Mouse (Mus musculus): ENCODE measurements around the gene Nfe2l1. TPM values are rescaled to one million over a fixed set of nuclear protein-coding genes. Genes with fewer than 3 reads are reported as not detected.
A peak's percentile ranks its signal among the peaks of the same experiment; 100 is the strongest.

Nfe2l1 gene
- total RNA-seq, 2 experiments from 2014 or later, result 281 to 290 TPM

DNA sequence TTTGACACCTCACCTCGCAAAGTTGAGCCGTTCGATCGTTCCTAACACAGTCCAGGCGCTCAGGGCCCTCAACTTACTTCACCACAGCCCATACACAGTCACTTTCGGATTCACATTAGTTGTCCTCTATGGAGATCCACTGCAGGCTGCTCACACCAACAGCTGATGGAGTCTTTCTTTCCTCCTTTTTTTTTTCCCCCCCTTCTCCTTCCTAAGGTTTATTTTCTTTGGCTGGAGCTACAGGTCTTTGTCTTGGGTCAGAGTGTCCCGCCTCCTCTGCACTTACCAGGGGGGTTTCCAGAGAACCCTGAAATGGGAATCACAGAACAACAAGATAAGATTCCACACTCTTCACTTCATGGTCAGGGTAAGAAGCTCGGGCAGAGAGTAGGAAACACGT lies 1.9 kb downstream of the Nfe2l1 start:
- peak overlapping the region; percentile 98 for H3K4me3 ChIP-seq
- no peak for TF ChIP-seq CTCF (IDR thresholded peaks at IDR 0.05)
- DNase-seq (ENCODE audit: extremely low spot score in 1 of 2, low spot score in 2 of 2), result no peak
- H3K27ac ChIP-seq, result no peak overlapping the region; the same call in 1 of the 2 replicates
- intact Hi-C loops (cut with DNase I), result no loop called here

DNA sequence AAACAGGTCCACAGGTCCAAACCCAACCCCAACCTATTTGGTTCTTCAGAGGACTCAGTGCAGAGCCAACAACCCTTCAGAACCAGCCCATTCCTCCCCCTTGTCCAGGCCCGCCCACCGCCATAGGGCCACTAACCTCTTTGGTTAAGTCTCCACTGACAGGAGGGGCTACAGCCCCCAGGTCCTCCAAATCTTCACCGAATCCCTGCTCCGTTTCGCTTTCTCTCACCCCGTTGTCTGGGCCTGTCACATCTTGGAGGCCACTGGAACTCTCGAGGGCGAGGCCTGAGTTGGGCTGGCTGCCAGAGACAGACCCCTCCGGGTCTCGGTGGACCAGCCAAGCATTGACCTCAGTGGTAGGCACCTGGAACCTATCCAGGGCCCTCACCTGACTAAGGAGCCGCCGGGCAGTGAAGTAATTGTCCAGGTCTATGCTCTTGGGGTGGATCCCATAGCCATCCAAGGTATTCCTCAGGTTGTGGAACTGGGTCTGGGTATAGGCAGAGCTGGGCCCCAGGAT lies 2.6 kb downstream of the Nfe2l1 start:
- no peak for TF ChIP-seq CTCF (IDR thresholded peaks at IDR 0.05)
- no peak for DNase-seq (ENCODE audit: extremely low spot score in 1 of 2, low spot score in 2 of 2)
- peak overlapping the region; percentile 56 for H3K27ac ChIP-seq
- H3K4me3 ChIP-seq, result peak overlapping the region; percentile 14; the same call in 1 of the 2 replicates
- intact Hi-C loops (cut with DNase I), result no loop called here

DNA sequence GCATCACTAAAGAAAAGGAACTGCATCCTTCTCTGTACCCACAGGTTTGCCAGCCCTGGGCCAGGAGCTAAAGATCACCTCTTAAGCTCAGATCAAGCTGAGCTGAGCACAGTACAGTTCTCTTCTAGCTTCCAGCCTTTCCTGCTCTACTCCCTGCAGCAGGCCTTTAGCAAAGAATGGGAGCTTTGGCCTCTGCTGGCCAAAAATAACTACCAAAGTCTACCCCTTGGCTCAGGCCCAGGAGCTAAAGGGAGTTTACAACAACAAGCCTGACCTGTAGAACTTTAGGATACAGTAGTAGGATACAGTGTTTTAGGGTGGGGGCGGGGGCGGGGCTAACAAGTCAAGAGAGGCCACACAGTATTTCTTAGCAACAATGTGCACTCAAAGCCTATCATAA lies 3.3 kb downstream of the Nfe2l1 start:
- DNase-seq (ENCODE audit: extremely low spot score in 1 of 2, low spot score in 2 of 2), result no peak
- intact Hi-C loops (cut with DNase I), result no loop called here
- Histone ChIP-seq H3K27ac (peak overlapping the region; percentile 97), H3K4me3 (peak overlapping the region; percentile 14; the same call in 1 of the 2 replicates)
- TF ChIP-seq CTCF (IDR thresholded peaks at IDR 0.05), result no peak

DNA sequence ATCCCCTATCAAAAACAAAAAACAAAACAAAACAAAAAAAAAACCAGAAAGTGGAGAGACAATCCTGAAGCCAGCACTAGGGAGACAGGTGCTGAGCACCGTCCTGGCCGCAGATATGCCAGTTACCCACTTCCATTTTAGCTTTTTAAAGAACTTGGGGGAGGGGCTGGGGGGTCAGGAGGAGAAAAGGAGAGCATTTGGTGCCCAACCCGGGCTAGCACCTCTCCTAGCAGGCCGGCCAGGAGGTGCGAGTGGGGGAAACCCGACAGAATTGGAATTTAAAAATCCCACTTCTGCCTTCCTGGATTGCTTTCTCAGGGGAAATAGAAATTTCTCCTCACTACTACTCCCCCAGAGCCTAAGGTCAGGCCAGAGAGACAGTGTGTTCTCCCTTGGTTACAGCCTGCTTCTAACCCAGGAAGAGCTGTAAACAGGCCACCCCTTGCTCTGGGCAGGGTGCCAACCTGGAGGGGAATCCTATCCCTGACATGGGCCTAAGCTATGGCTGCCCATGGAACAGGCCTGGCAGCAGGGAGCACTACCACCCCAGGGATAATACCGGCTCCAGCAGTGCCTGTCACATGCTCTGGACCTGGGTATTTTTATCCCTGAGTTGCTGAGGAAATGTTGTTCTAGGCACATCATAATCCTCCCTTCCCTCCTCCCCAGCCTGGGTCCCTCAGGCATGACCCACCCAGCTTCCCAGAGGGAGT lies 4.8 kb downstream of the Nfe2l1 start:
- intact Hi-C loops (cut with DNase I), result loop anchor here (1.0 to 5.0 kb wide), 3 partner anchors 15 to 37 kb away; partner anchors contain the start of gene Cbx1
- Histone ChIP-seq H3K27ac (peak overlapping the region; percentile 97), H3K4me3 (peak overlapping the region; percentile 66)
- TF ChIP-seq CTCF (IDR thresholded peaks at IDR 0.05), result no peak
- DNase-seq (ENCODE audit: extremely low spot score in 1 of 2, low spot score in 2 of 2), result peak; percentile 37 to 46

DNA sequence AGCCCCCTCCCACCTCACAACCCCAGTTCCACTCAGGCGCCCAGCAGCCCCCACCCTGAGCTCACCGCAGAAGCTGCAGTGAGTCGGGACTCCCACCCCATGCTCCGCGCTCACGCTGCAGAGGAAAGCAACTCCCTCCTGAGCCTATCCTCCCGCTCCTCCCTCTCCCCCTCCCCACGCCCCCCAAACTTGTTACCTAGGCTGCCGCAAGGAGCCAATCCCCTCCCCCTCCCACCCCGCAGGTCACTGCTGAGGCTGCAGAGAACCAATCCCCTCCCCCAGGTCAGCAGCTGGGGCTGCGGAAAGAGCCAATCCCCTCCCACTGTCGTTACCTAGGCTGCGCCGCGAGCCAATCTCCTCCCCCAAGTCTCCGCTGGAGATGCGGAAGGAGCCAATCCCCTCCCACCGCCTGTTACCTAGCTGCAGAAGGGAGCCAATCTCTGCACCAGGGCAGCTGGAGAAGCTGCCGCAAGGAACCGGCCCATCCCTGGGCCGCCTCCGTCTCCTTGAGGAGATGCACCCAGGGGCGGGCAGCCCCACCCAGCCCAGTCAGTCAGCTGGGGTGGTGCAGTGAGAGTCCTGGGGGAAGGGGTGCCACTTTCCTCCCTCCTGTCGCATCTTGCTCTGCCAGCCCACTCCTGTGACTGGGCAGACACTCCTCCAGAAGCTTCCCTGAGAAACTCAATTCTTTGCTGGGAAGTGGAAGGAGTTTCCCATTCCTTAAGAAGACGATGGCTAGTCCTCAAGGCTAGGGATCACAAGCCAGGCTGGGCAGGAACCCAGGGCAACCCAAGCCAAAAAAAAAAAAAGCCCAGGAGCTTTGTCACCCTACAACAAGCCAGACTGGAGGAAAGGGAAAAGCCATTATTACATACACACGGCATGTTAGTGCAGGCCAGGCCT lies 5.6 kb downstream of the Nfe2l1 start:
- Histone ChIP-seq H3K27ac (peak overlapping the region; percentile 97), H3K4me3 (peak overlapping the region; percentile 66)
- peak; percentile 84 to 88 for DNase-seq (ENCODE audit: extremely low spot score in 1 of 2, low spot score in 2 of 2)
- intact Hi-C loops (cut with DNase I), result loop anchor here (1.0 to 5.0 kb wide), 3 partner anchors 16 to 38 kb away; partner anchors contain the start of gene Cbx1
- TF ChIP-seq CTCF (IDR thresholded peaks at IDR 0.05), result no peak; the same call in 1 of the 2 replicates

DNA sequence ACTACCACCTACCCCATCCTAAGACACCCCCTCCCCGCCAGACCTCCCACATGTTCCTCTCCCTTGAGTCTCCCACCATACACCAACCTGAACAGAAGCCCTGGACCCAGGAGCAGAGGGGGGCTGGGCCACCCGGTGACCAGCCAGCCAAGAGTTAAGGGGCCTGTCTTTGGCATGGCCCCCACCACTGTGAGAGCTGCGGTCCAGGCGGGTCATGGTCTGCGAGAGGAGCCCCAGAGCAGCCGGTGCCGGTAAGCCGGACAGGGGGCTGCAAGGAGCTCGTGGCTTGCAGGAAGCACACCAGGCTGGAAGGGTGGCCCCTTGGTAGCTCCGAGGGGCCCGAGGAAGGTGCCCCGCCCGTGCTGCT lies 6.3 kb downstream of the Nfe2l1 start:
- Histone ChIP-seq H3K4me3 (peak overlapping the region; percentile 66), H3K27ac (peak overlapping the region; percentile 97)
- DNase-seq (ENCODE audit: extremely low spot score in 1 of 2, low spot score in 2 of 2), result peak in 1 of 2 experiments; percentile 18
- TF ChIP-seq CTCF (IDR thresholded peaks at IDR 0.05), result no peak
- intact Hi-C loops (cut with DNase I), result loop anchor here (5.0 kb wide), 1 partner anchor 39 kb away; no protein-coding TSS in a partner anchor

DNA sequence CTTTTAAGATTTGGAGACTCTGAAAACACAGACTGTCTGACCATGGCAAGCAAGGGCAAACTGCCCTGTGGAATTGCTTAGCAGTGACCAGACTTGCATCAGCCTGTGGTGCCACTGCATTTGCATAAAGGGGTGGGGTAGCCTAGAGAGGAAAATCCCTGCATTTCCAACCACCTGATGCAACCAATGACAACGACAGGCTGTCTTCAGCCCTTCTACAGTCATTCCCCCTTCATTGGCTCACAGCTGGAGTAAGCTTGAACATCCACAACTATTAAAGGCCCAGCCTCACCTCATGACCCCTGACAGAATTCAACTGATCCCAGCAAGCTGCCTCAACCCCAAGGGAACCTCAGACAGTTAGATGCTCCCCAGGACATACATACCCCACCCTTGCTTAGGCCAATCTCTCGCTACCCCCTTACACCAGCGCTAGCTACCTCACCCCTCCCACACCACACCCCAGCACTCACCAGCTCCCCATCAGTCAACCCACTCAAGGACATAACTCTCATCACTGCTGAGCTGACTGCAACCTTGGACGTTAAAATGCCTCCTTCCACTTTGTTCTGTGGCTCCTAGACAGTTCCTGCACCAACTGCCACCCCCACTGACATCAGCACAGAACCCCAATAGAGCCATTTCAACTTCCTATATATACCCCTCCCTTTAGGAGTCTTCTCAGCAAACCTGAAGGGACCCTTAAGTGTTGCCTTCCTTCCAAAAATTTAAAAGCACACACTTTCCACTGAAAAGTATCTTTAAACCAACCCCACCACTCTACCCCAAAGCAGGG lies 6.9 kb downstream of the Nfe2l1 start:
- Histone ChIP-seq H3K27ac (peak overlapping the region; percentile 97), H3K4me3 (peak overlapping the region; percentile 66)
- no peak for DNase-seq (ENCODE audit: extremely low spot score in 1 of 2, low spot score in 2 of 2)
- TF ChIP-seq CTCF (IDR thresholded peaks at IDR 0.05), result no peak
- intact Hi-C loops (cut with DNase I), result loop anchor here (5.0 kb wide), 1 partner anchor 39 kb away; no protein-coding TSS in a partner anchor

DNA sequence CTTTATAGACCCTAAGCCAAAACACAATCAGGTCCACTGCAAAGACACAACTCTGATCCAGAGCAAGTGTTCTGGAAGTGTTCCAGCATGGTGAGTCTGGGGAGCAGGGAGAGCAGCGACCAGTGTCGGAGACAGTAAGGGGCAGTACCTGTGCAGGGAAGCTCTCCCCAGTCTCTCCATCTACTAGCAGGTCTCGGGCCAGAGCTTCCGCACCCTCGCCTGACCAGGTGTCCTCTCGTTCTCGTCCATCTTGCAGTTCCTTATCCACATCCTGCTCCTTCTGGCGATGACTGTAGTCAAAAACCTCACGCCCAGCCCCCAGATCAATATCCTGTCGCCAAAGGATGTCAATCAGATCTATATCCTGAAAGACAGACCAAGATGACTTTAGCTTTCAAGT lies 7.8 kb downstream of the Nfe2l1 start:
- DNase-seq (ENCODE audit: extremely low spot score in 1 of 2, low spot score in 2 of 2), result no peak
- no peak for TF ChIP-seq CTCF (IDR thresholded peaks at IDR 0.05)
- H3K27ac ChIP-seq, result no peak overlapping the region
- intact Hi-C loops (cut with DNase I), result loop anchor here (5.0 kb wide), 1 partner anchor 40 kb away; no protein-coding TSS in a partner anchor
- peak overlapping the region; percentile 66 for H3K4me3 ChIP-seq

DNA sequence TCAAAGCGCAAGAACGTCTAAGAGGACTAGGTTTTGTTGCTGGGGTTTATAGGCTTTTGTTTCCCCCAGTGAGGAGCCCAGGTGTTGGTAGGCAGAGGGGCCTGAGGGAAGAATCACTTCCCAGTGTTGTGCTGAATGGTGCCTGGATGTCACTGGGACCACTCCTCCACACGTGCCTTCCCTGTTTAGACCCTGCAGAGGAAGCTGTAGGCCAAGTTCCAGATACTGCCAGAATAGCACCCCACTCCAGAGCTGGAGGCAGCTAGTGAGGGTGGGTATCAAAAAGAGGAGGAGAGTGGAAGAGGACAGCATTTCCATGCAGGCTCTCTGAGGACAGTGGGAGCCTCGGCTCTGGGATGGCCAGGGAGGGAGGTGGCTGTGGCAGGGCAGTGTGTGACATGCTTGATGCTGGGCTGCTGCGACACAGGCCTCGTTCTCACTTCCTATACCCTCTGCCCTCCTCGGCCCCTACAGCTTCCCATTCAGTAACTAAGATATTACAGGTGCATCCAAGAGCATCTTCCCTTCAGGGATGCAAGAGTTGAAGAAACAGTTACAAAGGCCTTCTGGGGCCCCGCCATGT lies 11.5 kb downstream of the Nfe2l1 start:
- TF ChIP-seq CTCF (IDR thresholded peaks at IDR 0.05), result no peak
- no peak overlapping the region for H3K4me3 ChIP-seq
- intact Hi-C loops (cut with DNase I), result no loop called here
- H3K27ac ChIP-seq, result peak overlapping the region; percentile 40; the same call in 1 of the 2 replicates
- no peak for DNase-seq (ENCODE audit: extremely low spot score in 1 of 2, low spot score in 2 of 2)

DNA sequence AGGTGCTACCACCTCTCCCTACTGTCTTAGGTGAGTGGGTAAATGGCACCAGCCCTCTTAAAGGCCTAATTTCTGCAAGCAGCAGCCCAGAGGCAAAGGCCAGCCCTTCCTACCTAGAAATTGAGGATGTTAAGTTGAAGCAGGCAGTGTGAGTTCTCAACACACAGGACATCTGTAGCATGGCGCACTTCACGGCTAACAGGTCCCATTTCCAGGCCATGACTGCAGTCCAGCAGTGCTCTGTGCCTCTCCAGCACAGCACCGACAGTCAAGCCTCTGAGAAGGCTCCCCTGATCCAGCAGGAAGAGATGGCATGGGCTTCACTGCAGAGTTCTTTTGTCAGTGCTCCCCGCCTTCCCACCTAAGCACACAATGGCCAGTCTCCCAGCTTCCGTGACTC lies 12.8 kb downstream of the Nfe2l1 start:
- TF ChIP-seq CTCF (IDR thresholded peaks at IDR 0.05), result no peak
- no peak overlapping the region for H3K27ac ChIP-seq
- H3K4me3 ChIP-seq, result no peak overlapping the region
- no peak for DNase-seq (ENCODE audit: extremely low spot score in 1 of 2, low spot score in 2 of 2)
- intact Hi-C loops (cut with DNase I), result no loop called here

DNA sequence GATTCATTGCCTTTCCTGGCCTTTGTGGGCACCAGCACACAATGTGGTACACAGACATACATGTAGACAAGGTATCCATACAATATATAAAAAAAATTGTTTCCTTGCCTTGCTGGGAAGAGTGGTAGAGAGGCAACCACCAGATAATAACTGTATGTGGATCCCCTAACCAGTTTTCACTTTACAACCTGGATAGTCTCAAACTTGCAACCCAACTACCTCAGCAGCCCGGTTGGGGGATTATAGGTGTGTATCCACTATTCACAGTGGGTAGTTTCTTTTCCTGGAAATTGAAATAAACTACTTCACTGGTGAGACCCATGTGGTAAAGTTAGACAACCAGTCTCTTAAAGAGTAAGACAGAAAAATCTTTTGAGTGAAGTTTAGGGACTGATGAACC lies 13.3 kb downstream of the Nfe2l1 start:
- TF ChIP-seq CTCF (IDR thresholded peaks at IDR 0.05), result no peak
- Histone ChIP-seq H3K27ac (no peak overlapping the region), H3K4me3 (no peak overlapping the region)
- no peak for DNase-seq (ENCODE audit: extremely low spot score in 1 of 2, low spot score in 2 of 2)
- intact Hi-C loops (cut with DNase I), result no loop called here
